Mouse (Mus musculus) frontal cortex, adult (tissue): ENCODE results near the gene Ctdsp2.

Experiments
- ATAC-seq: cut with Nextera tagmentation; 2 replicates; pipeline ENCODE4 v1.9.2; 2017; ENCODE audit warnings: mild to moderate bottlenecking, moderate library complexity, mixed read lengths; ENCODE audit not compliant: low TSS enrichment

The Ctdsp2 gene

DNA sequence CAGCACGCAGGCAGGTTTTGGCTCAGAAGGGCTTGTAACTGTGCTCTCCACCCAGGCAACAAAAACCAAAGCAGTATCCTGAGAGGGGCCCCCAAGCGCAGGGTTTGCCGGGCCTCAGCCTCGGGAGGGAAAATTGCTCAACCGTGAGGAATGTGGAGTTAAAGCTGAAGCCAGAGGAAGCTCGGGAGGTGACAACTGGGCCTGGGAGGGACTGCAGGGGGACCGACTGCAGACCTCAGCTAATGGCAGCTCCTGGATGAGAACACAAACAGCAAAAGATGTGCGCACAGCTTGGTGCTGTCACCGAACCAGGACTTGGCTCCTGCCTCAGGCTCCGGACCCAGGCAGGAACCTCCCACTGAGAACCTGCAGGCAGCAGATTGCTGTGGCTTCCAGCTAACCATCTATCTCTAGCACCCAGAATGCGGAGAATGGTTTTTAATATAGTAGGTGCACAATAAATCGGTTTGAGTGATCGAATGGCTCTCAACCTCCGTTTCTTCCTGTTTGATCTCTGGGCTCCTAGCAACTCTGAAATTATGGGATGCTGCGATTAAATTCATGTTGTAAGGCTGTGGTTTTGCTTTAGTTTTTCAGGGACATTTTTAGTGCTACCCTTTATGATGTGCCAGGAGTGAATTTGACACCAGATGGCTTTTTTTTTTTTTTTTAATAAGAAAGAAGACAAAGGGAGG is 16.1 kb upstream of the Ctdsp2 start:
- peak; percentile 53 for ATAC-seq

DNA sequence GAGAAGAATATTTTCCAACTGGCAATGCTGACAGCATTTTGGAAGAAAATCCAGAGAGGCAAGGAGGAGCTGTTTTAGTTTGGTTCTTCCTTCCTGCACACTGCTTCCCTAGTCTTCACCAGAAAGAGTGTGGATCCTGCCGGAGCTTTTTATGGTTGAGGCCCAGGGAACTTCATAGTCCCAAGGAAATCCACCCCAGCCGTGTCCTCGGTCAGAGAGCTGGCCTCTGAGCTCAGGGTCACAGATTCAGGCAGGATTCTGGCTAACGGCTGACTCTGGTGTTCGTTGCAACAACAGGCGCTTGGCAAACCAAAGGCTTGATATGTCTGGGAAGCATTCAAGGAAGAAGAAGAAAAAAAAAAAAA is 15.6 kb upstream of the Ctdsp2 start:
- ATAC-seq: peak; percentile 53

- no peak for ATAC-seq
Observed at GRCm38 (mm10) chr10:126963821-126964220, 14.7 kb upstream of the Ctdsp2 start.

- ATAC-seq: no peak
Observed at GRCm38 (mm10) chr10:126971363-126972050, 7.0 kb upstream of the Ctdsp2 start.

DNA sequence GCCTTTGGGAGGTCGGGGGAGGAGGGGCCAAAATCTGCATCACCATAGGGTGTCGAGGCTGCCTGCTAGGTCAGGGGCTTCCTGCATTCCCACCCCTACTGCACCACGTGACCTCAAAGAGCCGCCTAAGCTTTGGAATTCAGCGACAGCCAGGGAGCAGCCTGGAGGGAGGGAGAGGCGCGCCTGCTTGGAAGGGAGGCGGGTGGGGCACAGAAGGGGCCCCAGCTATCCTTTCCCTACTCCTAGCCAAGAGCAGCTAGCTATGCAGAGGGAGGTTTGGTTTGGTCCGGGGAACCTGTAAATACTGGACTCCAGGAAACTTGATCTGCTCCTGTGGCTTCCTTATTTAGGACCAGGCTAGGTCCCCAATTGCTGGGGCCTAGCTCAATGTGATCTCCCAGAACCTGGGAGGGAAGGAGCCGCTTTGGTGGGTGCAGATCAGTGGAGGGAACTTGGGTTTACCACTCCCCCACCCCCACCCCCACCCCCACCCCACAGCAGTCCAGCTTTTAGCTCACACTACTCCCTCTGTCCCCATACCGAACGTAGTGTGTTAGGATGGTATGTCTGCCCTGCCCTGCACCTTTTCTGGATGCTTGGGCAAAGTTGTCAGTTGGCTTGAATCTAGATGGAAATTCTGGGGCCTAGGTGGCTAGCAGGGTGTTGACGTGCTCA is 6.3 kb upstream of the Ctdsp2 start:
- no peak for ATAC-seq

- no peak for ATAC-seq
Observed at GRCm38 (mm10) chr10:126972988-126973387, 5.5 kb upstream of the Ctdsp2 start.

GRCm38 (mm10) chr10:126975706-126976105 is 2.8 kb upstream of the Ctdsp2 start:
- ATAC-seq: no peak

DNA sequence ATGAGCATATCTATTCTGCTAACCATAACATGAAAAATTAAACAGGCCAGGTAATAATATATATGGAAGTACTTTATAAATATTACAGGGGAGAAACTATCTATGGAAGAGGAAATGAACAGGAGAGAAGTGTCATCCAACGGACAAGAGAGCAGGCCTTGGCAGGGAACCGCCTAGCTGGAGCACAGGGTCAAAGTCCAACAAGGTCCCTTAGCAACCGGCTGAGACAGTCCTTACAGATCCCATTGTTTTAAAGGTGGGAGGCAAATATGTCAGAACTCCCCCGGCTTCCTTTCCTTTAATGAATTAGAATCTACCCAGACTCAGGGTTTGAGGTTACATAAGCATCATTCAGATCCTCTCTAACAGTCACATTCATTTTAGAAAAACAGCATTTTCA is 1.4 kb upstream of the Ctdsp2 start:
- no peak for ATAC-seq

DNA sequence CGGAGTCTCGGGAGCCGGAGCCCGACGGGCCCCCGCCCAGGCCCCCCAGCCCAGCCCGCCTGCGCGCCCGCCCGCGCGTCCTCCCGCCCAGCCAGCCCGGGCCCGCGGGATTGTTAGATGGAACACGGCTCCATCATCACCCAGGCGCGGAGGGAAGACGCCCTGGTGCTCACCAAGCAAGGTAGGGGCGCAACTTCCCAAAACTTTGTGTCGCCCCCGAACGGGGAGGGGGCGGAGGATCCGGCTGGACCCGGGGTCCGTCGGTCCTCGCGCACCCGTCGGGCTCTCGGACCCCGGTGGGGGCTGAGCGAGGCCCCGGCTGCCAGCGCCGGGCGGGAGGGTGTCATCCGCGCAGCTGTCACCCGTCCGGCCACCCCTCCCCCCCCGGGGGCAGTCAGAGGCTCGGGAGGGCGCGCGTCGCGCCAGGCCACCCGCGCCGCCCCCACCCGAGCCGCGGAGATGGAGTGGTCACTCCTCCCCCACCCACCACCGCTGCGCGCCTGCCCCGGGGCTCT is 661 bp downstream of the Ctdsp2 start:
- ATAC-seq: no peak

GRCm38 (mm10) chr10:126979636-126980151 is 1.2 kb downstream of the Ctdsp2 start:
- peak; percentile 9; the same call in 1 of the 2 replicates for ATAC-seq

GRCm38 (mm10) chr10:126980221-126980932 is 1.9 kb downstream of the Ctdsp2 start:
- peak; percentile 3; the same call in 1 of the 2 replicates for ATAC-seq

DNA sequence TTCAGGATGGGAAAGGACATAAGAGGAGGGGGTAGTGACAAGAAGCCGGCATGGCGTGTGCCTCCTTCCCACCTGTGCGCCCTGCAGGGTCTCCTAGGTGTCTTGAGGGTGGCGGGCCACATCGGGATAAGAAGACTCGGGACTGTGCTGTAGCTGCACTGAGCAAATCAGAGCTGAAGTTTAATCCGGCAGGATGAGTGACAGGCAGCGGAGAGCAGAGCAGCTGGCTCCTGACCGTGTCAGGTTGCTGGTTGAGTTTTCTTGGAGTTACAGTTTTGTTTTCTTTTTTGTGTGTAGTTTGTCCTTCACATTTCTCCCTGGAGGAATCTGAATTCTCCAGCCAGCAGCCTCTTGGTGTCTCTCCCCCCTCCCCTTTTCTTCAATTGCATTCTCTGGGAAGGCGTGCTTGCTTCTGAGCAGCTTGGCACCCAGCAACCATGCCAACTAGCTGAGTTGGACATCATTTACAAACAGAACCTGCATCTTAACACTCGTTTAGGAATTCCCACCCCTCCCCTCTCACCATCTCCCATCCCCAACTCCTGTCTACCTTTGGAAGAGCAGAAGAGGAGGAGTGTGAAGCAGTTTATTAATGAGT is 2.5 kb downstream of the Ctdsp2 start:
- no peak for ATAC-seq

DNA sequence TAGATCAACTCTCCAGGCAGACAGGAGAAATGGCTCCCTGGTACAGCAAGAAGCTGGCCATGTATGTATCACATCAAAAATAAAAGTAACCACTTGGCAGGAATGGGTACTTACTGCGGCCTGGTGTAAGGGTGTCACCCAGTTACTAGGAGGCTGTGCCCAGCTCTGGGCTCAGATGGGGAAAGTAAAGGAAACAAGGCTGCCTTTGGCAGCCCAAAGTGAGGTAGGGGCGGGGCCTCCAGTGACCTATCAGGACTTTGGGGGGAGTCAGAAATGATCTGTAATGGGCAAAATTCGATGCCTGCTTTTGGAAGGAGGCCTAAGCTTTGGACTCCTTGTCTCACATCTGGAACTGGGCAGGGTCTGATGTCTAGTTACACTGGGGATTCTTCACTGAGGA is 3.2 kb downstream of the Ctdsp2 start:
- ATAC-seq: no peak

DNA sequence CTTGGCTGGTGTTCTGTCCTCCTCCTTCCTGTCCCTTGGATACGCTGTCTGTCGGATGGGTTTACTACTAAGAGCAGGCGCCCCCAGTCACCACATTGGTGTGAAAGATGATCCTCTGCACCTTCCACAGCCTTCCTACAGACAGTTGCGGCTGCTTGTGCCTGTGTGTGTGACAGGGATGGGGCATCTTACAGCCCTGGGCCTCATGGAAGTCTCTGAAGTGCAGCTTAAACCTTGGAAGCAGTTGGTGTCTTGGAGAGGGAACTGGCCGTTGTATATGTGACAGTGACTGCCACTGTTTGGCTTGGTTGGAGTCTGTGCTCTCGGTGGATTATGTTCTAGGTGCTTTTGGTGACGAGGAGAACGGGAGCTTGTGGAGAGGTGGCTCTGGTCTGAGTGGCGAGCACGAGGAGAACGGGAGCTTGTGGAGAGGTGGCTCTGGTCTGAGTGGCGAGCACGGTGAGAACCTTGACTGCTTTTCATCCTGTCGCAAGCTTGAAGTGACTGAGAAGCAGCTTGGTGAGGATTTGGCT is 4.7 kb downstream of the Ctdsp2 start:
- ATAC-seq: no peak

DNA sequence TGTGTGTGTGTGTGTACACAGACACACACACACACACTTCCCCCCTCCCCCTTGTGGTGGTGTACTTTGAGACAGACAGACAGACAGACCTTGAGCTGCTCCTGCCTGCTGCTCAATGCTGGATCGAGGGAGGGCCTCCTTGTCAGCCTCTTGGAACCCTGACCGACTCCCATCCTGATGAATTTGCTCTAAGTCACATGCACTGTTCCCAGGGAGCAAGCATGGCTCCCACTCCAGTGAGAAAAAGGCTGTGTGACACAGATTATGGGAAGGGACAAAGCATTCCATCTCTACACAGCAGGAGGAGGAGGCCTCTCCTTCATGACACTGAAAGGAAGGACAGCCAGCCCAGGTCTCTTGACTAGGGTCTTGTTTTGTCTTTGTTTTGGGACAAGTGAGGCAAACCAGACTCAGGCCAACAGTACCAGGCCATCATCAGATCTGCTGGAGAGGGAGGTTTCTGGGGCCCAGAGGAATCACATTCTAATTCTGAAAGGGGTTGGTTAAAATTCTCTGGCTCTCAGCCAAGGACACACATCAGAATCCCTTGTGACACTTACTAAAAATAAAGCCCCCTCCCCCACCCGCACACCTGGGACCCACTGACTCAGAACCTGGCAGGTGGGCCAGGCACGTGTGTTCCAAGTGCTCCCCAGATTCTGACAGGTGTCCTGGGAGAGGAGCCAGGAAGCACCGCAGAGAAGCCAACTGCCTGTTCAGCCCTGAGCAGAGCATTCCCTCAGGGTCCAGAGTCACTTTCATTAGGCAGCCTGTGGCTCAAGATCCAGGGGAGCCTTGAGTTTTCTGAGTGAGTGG is 5.9 kb downstream of the Ctdsp2 start:
- no peak for ATAC-seq

GRCm38 (mm10) chr10:126985127-126985526 is 6.6 kb downstream of the Ctdsp2 start:
- no peak for ATAC-seq

GRCm38 (mm10) chr10:126985579-126985978 is 7.1 kb downstream of the Ctdsp2 start:
- ATAC-seq: no peak

DNA sequence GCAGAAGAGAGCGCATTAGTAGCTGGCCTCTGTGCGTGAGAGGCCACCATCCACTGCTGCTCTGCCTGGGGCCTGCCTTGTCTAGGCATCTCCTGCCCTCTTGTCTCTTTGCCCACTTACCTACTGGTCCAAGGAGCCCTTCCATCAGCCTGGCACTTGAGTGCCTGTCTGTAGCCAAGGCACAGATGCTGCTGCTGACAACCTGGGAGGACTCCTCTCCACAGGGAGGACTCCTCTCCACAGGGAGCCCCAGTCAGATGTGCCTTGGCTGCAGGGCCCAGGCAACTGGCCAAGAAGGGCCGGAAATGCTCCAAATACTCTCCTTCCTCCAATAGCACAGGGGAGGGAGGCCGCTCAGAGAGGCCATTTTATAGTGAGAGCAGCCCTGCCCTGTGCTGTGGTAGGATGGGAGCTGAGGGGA is 8.0 kb downstream of the Ctdsp2 start:
- ATAC-seq: peak; percentile 13

GRCm38 (mm10) chr10:126987183-126988118 is 8.9 kb downstream of the Ctdsp2 start:
- ATAC-seq: no peak
